Mouse (Mus musculus) liver, embryonic 14.5 days (tissue): ENCODE results near the gene 4931406C07Rik.
A peak's percentile ranks its signal among the peaks of the same experiment; 100 is the strongest.

ENCODE experiments used
- CTCF ChIP-seq: IDR thresholded peaks from 2 replicates; pipeline ENCODE4 v1.5.1; 2016; ENCODE audit warnings: antibody characterized with exemption, low read depth, control low read depth
- EP300 ChIP-seq: IDR thresholded peaks from 2 replicates; pipeline ENCODE4 v1.6.1; 2016; ENCODE audit warnings: antibody characterized with exemption, low read depth

DNA sequence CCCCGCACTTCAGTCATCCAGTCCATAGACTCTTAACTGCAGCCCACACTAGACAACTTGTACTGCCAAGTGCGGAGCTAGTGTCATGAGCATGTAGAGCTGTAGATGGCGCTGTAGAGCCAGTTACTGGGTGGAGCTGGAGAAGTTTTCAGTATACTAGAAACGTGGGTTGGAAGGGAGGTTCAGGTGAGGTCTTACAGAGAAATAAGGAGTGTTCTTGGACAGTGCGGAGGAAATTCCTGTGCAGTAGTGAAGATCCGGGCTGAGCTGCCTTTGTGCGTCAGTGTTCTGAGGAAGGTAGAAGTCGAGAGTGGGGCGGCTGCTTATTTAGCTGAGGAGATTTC, 64.7 kb downstream of the 4931406C07Rik start:
- no peak for TF ChIP-seq EP300
- TF ChIP-seq CTCF: peak; percentile 77
